Mouse (Mus musculus): ENCODE data around the gene Eipr1.

DNA sequence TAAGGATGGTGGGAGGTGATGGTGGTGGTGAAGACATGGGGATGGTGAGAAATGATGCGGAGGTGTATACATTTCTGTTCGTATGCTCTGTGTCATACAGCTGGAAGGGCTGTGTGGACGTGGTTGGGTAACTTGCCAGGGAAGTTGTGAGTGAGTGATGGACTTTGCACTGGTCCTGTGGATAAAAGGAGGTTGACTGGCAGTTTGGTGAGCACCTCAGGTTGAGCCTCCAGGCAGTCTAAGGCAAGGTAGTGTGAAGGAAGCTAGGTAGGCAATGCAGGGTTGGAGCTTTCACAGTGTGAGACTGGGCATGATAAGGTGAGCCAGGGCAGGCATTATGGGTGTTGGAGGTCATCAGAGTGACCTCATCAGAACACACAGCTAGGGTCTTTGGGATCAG is 31.0 kb downstream of the Eipr1 start:
- no peak for TF ChIP-seq CTCF (IDR thresholded peaks at IDR 0.05; ENCODE audit: control insufficient read depth, insufficient read depth, insufficient replicate concordance, low read depth, low read length)
- no peak for TF ChIP-seq POLR2A (IDR thresholded peaks at IDR 0.05; ENCODE audit: control insufficient read depth, low read depth, low read length)

Data from testis, adult 2 months (tissue).